Mouse (Mus musculus) brain, embryonic 14.5 days (tissue): ENCODE results near the gene Ccnk. TPM values are rescaled to one million over a fixed set of nuclear protein-coding genes. Genes with fewer than 3 reads are reported as not detected.
A peak's percentile ranks its signal among the peaks of the same experiment; 100 is the strongest.

Experiments used
- DNase-seq: peaks from one replicate; pipeline ENCODE4 v3.0.0-alpha.2; 2011; ENCODE audit warnings: low read depth
- CTCF ChIP-seq: fragments of 200-500 bp; IDR thresholded peaks from 2 replicates; pipeline ENCODE4 v1.5.1; 2012; ENCODE audit warnings: inconsistent platforms, mild to moderate bottlenecking, moderate library complexity, borderline replicate concordance; ENCODE audit not compliant: insufficient read depth, insufficient read length; ENCODE audit errors: extremely low read depth
- POLR2A ChIP-seq: fragments of 200-500 bp; IDR thresholded peaks from 2 replicates; pipeline ENCODE4 v1.6.1; 2012; ENCODE audit warnings: mild to moderate bottlenecking, inconsistent platforms, borderline replicate concordance; ENCODE audit not compliant: poor library complexity, insufficient read depth, insufficient read length, severe bottlenecking; ENCODE audit errors: extremely low read depth
- polyA plus RNA-seq: library from polyadenylated mRNA; depleted of rRNA; stranded (reverse); fragments of >200 nt; gene quantifications from 2 replicates; pipeline ENCODE4 v1.2.3, GENCODE M21; 2012

Ccnk gene
- polyA plus RNA-seq, 1 experiment: 41.3 TPM

- no peak for DNase-seq
- TF ChIP-seq POLR2A: no peak
- no peak for TF ChIP-seq CTCF
Measured at GRCm38 (mm10) chr12:108233736-108234135, 54.4 kb downstream of the Ccnk start.

- DNase-seq: no peak
- TF ChIP-seq POLR2A (no peak), CTCF (no peak)
Measured at GRCm38 (mm10) chr12:108234832-108235602, 55.6 kb downstream of the Ccnk start.

GRCm38 (mm10) chr12:108235976-108236555 is 56.7 kb downstream of the Ccnk start:
- DNase-seq: peak; percentile 69
- no peak for TF ChIP-seq POLR2A
- TF ChIP-seq CTCF: no peak

- DNase-seq: no peak
- TF ChIP-seq CTCF: no peak
- TF ChIP-seq POLR2A: no peak
Measured at GRCm38 (mm10) chr12:108237300-108238006, 58.1 kb downstream of the Ccnk start.

DNA sequence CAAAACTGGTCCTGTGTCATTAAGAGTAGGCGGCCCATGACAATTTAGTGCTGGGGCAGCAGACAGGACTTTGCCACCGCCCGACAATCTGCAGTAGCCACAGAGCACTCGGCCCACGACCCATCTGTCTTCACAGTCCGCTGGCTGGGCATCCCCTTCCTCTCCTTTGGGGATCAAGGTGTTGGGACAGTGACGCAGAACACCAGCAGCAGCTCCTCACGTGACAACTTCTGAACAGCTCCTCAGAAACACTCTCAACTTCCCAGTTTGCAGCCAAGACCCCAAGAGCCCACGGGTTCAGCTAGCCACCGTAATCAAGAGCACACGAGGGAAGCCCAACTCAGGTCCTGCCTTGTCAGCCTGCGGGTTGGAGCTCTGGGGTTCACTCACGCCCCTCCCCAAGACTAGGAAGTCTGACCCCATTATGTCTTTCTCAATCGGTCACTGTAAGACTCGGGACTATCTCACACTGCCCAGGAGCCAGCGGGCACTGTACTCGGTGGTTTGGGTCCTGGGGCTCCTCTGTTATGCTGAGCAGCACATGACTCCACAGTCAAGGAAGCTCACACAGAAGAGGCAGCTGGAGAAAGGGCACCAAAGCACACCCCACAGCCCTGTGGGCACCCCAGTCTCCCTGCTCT is 59.1 kb downstream of the Ccnk start:
- TF ChIP-seq POLR2A (no peak), CTCF (no peak)
- DNase-seq: no peak

DNA sequence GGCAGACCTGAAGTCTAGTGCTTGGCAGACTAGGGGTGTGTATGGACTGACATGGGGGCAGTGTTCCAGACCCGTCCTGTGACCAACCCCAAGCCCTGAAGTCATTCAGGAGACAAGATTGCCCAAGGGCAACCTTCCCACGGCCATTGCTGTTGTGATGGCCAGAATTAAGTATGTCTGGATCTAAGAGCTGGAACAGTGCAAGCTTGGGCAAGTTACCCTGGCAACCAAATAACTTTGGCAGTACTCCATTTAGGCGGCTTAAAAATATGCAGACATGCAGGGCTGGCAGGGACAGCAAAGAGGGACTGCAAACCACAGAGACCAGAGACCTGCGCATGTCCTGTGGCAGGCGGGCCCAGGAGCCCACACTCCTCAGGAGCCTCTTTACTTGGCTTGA is 60.1 kb downstream of the Ccnk start:
- DNase-seq: peak; percentile 96
- TF ChIP-seq POLR2A (no peak), CTCF (no peak)

- TF ChIP-seq POLR2A (no peak), CTCF (no peak)
- no peak for DNase-seq
Measured at GRCm38 (mm10) chr12:108240401-108240890, 61.1 kb downstream of the Ccnk start.

GRCm38 (mm10) chr12:108240953-108241588 is 61.7 kb downstream of the Ccnk start:
- TF ChIP-seq POLR2A (no peak), CTCF (peak; percentile 21; the same call in 1 of the 2 replicates)
- DNase-seq: peak; percentile 86

DNA sequence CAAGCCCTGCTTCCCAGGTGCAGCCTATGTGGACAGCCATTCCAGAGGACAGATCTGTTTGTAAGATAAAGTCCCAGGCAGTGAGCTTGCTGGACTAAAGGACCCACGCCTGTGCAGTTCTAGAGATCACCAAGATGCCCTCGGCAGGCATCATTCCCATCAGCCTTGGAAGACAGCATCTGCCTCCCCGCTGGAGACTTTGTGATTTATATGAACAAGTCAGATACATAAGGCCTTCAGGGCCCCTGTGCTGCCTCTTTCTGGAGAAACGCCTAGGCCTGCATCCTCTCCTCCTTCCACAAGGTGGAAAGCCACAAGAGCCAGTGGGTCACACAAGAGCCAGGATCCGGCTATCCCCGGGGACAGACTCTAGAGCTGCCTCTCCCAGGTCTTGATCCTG is 62.2 kb downstream of the Ccnk start:
- no peak for DNase-seq
- TF ChIP-seq POLR2A (no peak), CTCF (peak; percentile 11; the same call in 1 of the 2 replicates)

DNA sequence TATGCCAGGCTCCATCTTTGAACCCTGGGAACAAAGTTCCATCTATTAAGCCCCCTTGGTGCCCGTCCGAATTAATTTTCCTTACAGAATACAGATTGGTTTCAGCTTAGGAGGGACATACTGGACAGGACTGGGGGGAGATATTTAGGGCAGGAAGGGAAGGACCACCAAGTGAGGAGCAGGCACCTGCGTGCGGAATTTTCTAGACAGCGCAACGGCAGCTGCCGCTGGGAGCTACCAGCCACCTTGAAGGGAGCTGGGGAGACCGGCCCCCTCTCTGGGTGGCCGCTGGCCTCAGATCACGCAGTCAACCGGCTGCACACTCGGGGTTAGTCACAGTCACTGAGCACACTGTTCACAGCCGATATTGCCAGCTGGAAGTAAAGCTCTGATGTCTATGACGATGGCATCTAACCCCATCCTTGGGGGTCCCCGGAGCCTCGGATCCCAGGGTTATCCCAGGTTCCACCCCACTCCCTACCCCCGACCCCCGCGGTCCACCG is 62.9 kb downstream of the Ccnk start:
- no peak for DNase-seq
- TF ChIP-seq CTCF: no peak
- no peak for TF ChIP-seq POLR2A

- TF ChIP-seq POLR2A (no peak), CTCF (no peak)
- DNase-seq: peak; percentile 84
Measured at GRCm38 (mm10) chr12:108244778-108245177, 65.4 kb downstream of the Ccnk start.

GRCm38 (mm10) chr12:108245579-108245978 is 66.2 kb downstream of the Ccnk start:
- TF ChIP-seq POLR2A: no peak
- no peak for TF ChIP-seq CTCF
- no peak for DNase-seq
